Mouse (Mus musculus) liver, embryonic 16.5 days (tissue): ENCODE results near the gene Scn8a. TPM values are rescaled to one million over a fixed set of nuclear protein-coding genes. Genes with fewer than 3 reads are reported as not detected.

Experiments
- ATAC-seq: fragments of 200-750 bp; cut with Nextera tagmentation; 2 replicates; pipeline ENCODE4 v1.8.0; 2017; ENCODE audit warnings: low read depth, mild to moderate bottlenecking, moderate number of reproducible peaks, moderate library complexity
- H3K27ac ChIP-seq: fragments of 300-500 bp; sonication (generic); 2 replicates; pipeline ENCODE4 v1.5.1; 2014; ENCODE audit warnings: mild to moderate bottlenecking, low read length
- H3K27me3 ChIP-seq: fragments of 300-500 bp; sonication (generic); 2 replicates; pipeline ENCODE4 v1.6.1; 2014; ENCODE audit warnings: low read depth, low read length, mixed read lengths; ENCODE audit not compliant: control insufficient read depth, insufficient read depth
- H3K36me3 ChIP-seq: fragments of 300-500 bp; sonication (generic); 2 replicates; pipeline ENCODE4 v1.6.1; 2014; ENCODE audit warnings: mild to moderate bottlenecking; ENCODE audit not compliant: control insufficient read depth, insufficient read depth
- H3K4me1 ChIP-seq: fragments of 300-500 bp; sonication (generic); 2 replicates; pipeline ENCODE4 v1.6.1; 2014; ENCODE audit warnings: low read depth, low read length, mixed read lengths; ENCODE audit not compliant: control insufficient read depth
- H3K4me2 ChIP-seq: fragments of 300-500 bp; sonication (generic); 2 replicates; pipeline ENCODE4 v1.6.1; 2014; ENCODE audit warnings: low read depth, low read length, mixed read lengths
- H3K4me3 ChIP-seq: fragments of 300-500 bp; sonication (generic); 2 replicates; pipeline ENCODE4 v1.5.1; 2014; ENCODE audit warnings: low read depth, mild to moderate bottlenecking, low read length
- H3K9ac ChIP-seq: fragments of 300-500 bp; sonication (generic); 2 replicates; pipeline ENCODE4 v1.6.1; 2014; ENCODE audit warnings: low read depth, low read length
- H3K9me3 ChIP-seq: fragments of 300-500 bp; sonication (generic); replicated peaks from 2 replicates; pipeline ENCODE4 v1.6.1; 2016; ENCODE audit warnings: low read length; ENCODE audit not compliant: control insufficient read depth
- WGBS: fragments of 180-500 bp; shearing (Covaris S2); extraction: QIAGEN DNeasy Blood & Tissue Kit; methylation state at CpG from one replicate; pipeline ENCODE4 v1.1.7; 2014; ENCODE audit not compliant: insufficient replicate concordance; 5-methylcytosine and 5-hydroxymethylcytosine counted together
- polyA plus RNA-seq: library from polyadenylated mRNA; unstranded; fragments of >200 nt; fragmentation: Nextera tagmentation; extraction: Ambion mirVana; gene quantifications from 2 replicates; pipeline ENCODE4 v1.2.1, GENCODE M21; 2015

Scn8a gene
- polyA plus RNA-seq, 1 experiment from 2014 or later: 0.72 TPM

DNA sequence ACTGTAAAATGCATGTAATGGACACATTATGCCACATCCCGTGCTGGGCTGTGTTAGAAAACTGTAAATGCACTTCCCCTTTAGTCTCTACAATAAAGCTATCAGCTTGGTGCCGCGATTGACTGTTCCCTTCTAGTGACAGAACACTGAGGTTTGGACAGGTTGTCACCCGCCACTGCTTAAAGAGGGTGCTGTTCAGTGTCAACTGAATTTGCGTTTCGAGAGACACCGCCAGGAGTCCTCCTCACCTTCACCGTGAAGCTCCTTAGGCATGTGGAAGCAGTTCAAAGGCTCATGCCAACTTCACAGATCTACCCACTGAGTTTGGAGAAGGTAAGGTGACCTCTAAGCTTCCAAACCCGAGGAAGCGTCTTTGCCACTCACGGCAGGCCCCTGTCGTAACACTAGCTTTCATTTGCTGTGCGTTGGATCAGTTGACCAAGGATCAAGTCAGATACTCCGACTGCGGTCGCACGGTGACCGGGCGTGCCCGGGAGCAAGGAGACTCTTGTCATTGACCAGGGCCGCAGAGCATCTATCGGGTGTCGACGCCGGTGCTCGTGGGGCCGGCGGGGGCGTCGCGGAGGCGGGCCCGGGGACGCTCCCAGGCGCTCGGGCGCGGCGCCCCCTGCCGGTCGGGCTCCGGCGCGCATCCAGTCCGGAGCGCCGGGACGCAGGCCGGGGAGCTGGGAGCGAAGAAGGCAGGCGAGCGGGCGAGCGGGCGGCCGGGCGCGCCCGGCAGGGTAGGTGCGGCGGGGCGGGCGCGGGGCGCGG, 530 bp downstream of the Scn8a start:
- Histone ChIP-seq H3K4me2 (peak overlapping the region; percentile 44), H3K27ac (no peak overlapping the region), H3K4me3 (peak overlapping the region; percentile 50), H3K9ac (no peak overlapping the region), H3K27me3 (peaks cover 51% of the 10 kb centered on the region), H3K36me3 (no peaks in the 10 kb centered on the region), H3K4me1 (no peaks in the 10 kb centered on the region), H3K9me3 (no peaks in the 10 kb centered on the region)
- WGBS: 2% methylated on average over 45 of the region's 66 CpGs
- ATAC-seq: no peak

DNA sequence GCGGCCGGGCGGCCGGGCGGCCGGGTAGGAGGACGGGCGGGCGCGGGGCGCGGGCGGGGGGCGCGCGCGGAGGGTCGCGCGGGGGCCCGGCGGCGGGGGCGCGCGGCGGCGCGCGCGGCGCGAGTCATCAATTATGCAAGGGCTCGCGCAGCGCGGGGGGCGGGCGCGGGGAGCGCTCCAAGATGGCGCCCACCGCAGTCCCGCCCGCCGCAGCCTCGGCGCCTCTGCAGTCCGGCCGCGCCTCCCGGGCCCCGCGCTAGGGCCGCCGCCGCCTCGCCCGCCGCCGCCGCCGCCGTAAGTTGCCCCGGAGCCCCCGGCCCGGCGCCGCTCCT, 1.1 kb downstream of the Scn8a start:
- no peak overlapping the region for H3K9ac ChIP-seq
- ATAC-seq: no peak
- peak overlapping the region; percentile 50 for H3K4me3 ChIP-seq
- 0% methylated on average over 9 of the region's 69 CpGs for WGBS
- H3K36me3 ChIP-seq: no peaks in the 10 kb centered on the region
- no peak overlapping the region for H3K27ac ChIP-seq
- H3K4me2 ChIP-seq: peak overlapping the region; percentile 57
- H3K27me3 ChIP-seq: peaks cover 51% of the 10 kb centered on the region
- H3K4me1 ChIP-seq: no peaks in the 10 kb centered on the region
- no peaks in the 10 kb centered on the region for H3K9me3 ChIP-seq

GRCm38 (mm10) chr15:100871107-100872011, 1.7 kb downstream of the Scn8a start:
- Histone ChIP-seq H3K4me3 (peak overlapping the region; percentile 50), H3K9ac (no peak overlapping the region), H3K27me3 (peaks cover 51% of the 10 kb centered on the region), H3K9me3 (no peaks in the 10 kb centered on the region), H3K36me3 (no peaks in the 10 kb centered on the region), H3K4me2 (peak overlapping the region; percentile 57), H3K4me1 (no peaks in the 10 kb centered on the region), H3K27ac (no peak overlapping the region)
- 2% methylated on average over 53 of the region's 53 CpGs for WGBS
- ATAC-seq: no peak

- Histone ChIP-seq H3K9ac (no peak overlapping the region), H3K27ac (no peak overlapping the region), H3K4me3 (no peak overlapping the region), H3K4me1 (no peaks in the 10 kb centered on the region), H3K4me2 (no peak overlapping the region), H3K36me3 (no peaks in the 10 kb centered on the region), H3K27me3 (peaks cover 51% of the 10 kb centered on the region), H3K9me3 (no peaks in the 10 kb centered on the region)
- no peak for ATAC-seq
- WGBS: 3% methylated on average over 16 of the region's 16 CpGs
Measured at GRCm38 (mm10) chr15:100873155-100873554, 3.5 kb downstream of the Scn8a start.

DNA sequence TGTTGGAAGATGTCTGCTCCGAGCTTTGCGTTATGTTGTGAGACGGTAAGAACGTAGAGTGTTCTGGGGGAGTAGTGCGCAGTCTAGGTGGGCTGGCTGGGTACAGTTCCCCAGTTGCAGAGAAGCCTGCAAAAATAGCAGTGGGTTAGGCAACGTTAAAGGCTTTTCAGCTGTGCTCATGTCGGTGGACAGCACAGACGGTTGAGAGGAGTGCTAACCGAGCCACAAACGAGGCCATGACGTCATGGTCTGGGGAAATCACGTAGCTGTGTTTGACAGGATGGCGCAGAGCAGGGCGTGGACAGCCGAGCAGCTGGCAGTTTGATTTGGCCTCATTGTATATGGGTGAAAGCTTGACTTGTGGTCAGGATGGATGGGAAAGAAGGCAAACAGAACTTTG, 9.4 kb downstream of the Scn8a start:
- H3K27ac ChIP-seq: no peak overlapping the region
- no peaks in the 10 kb centered on the region for H3K9me3 ChIP-seq
- no peaks in the 10 kb centered on the region for H3K36me3 ChIP-seq
- peaks cover 2% of the 10 kb centered on the region; the same call in 1 of the 2 replicates for H3K27me3 ChIP-seq
- H3K4me2 ChIP-seq: no peak overlapping the region
- H3K4me3 ChIP-seq: no peak overlapping the region
- H3K9ac ChIP-seq: no peak overlapping the region
- no peaks in the 10 kb centered on the region for H3K4me1 ChIP-seq
- WGBS: 62% methylated on average over 15 of the region's 15 CpGs
- no peak for ATAC-seq

- no peaks in the 10 kb centered on the region for H3K27me3 ChIP-seq
- H3K4me3 ChIP-seq: no peak overlapping the region
- H3K27ac ChIP-seq: no peak overlapping the region
- 45% methylated on average over 5 of the region's 5 CpGs for WGBS
- H3K4me1 ChIP-seq: no peaks in the 10 kb centered on the region
- H3K9ac ChIP-seq: no peak overlapping the region
- H3K9me3 ChIP-seq: no peaks in the 10 kb centered on the region
- ATAC-seq: no peak
- H3K4me2 ChIP-seq: no peak overlapping the region
- no peaks in the 10 kb centered on the region for H3K36me3 ChIP-seq
Measured at GRCm38 (mm10) chr15:100881385-100881784, 11.7 kb downstream of the Scn8a start.

DNA sequence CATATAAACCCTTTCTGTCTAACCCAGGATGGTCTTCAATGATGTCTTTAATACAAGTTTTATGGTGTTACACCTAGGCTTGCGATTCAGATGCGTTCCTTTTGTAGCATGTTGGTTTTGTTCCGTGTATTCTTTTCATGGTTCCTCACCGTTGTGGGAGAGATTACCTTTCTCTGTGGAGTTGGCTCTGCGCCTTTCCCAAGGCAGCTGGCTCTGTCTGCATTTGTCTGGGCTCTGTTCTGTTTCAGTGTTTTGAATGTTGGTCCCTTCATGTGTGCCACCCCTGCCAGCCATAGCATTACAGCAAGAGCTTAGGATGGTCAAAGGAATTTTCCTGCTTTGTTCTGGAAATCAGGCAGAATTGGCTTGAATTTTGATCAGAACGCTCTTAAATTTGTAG, 14.8 kb downstream of the Scn8a start:
- 65% methylated on average over 6 of the region's 6 CpGs for WGBS
- H3K27me3 ChIP-seq: no peaks in the 10 kb centered on the region
- H3K4me3 ChIP-seq: no peak overlapping the region
- H3K4me2 ChIP-seq: no peak overlapping the region
- no peaks in the 10 kb centered on the region for H3K36me3 ChIP-seq
- no peak overlapping the region for H3K27ac ChIP-seq
- H3K9me3 ChIP-seq: no peaks in the 10 kb centered on the region
- no peak for ATAC-seq
- H3K9ac ChIP-seq: no peak overlapping the region
- H3K4me1 ChIP-seq: no peaks in the 10 kb centered on the region

DNA sequence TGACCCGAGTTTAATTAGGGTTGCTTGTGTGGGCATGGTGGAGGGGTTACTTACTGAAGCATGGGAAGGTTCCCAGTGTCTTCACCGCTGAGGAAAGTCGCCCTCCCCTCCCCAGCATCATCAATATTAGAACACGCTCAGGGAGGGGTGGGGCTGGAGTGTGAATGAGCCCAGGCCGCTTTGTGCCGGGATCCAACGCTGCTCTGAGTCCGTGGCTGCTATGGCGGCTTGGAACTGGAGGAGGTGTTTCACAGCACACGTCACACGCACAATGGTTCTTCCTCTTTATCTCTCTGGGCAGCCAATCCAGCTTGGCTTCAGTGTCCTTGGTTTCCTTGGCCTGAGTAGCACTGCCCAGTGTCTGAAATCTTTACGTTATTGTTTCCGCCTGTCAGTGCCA, 22.3 kb downstream of the Scn8a start:
- Histone ChIP-seq H3K4me2 (no peak overlapping the region), H3K36me3 (no peaks in the 10 kb centered on the region), H3K4me3 (no peak overlapping the region), H3K9me3 (no peaks in the 10 kb centered on the region), H3K9ac (no peak overlapping the region), H3K4me1 (no peaks in the 10 kb centered on the region), H3K27ac (no peak overlapping the region), H3K27me3 (no peaks in the 10 kb centered on the region)
- WGBS: 47% methylated on average over 13 of the region's 13 CpGs
- no peak for ATAC-seq

DNA sequence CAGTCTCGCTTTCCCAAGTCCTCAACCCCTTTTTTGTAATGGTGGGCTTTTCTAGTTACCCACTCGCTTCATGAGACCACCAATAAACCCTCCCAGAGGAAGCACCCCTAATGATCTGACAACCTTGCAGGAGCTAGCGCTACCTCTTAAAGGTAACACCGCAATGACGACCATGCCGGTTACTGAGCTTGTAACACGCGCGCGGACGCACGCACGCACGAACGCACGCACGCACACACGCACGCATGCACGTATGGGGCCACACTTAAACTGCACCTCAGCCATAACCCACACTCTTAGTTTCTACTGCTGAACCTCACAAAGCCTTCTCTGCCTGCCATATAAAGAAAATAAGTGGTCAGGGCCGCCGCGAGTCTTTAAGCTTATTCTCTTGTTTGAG, 26.8 kb downstream of the Scn8a start:
- 84% methylated on average over 23 of the region's 23 CpGs for WGBS
- no peak for ATAC-seq
- Histone ChIP-seq H3K27me3 (no peaks in the 10 kb centered on the region), H3K9me3 (no peaks in the 10 kb centered on the region), H3K4me3 (no peak overlapping the region), H3K36me3 (no peaks in the 10 kb centered on the region), H3K27ac (no peak overlapping the region), H3K4me1 (no peaks in the 10 kb centered on the region), H3K9ac (no peak overlapping the region), H3K4me2 (no peak overlapping the region)
